Mouse (Mus musculus): ENCODE measurements at regions not wholly inside any gene's neighbourhood (a gene's known extent, or its start where the extent isn't known, plus 50 kb on each side); places are given as distances from the start of the nearest gene placed in this dataset.

DNA sequence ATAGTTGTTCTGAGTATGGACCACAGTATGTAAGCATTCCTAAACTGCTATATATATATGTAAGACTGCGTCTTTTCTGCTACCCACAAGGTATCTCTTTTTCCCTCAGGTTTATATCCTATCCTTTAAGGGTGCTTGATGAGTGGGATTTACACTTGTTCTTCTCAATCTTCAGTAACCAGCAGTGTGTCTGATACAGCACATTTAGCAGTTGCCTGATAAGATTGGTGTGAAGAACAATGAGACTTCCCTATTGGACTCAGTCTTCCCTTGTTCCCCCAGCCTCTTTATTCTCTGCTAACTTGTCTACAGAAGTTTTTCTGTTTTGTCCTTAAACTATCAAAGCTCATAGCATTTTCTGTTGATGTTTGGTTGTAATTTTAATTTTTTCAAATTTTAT lies 86.1 kb upstream of the St8sia4 start:
- peak overlapping the region; percentile 57; the same call in 1 of the 2 replicates for H3K4me2 ChIP-seq (ENCODE audit: insufficient read depth, low read depth, poor library complexity, severe bottlenecking)
- H3K27ac ChIP-seq (ENCODE audit: insufficient read depth, low read depth) = no peak overlapping the region
- dilution Hi-C loops (cut with MboI; ENCODE audit: extremely low pct_ligation_motif_present, extremely low pct_unique_long_range_greater_than_20kb, low sequenced_read_pairs) (no loop called here), in situ Hi-C loops (cut with MboI; ENCODE audit: low pct_ligation_motif_present, low pct_unique_long_range_greater_than_20kb, low sequenced_read_pairs) (loop anchor here (25.0 kb wide), 2 partner anchors 366 to 641 kb away; no protein-coding TSS in a partner anchor)
- no peaks in the 10 kb centered on the region for H3K27me3 ChIP-seq (replicated peaks)
- H3K9me3 ChIP-seq (replicated peaks; ENCODE audit: low read length) = no peaks in the 10 kb centered on the region
- no peaks in the 10 kb centered on the region for H3K79me2 ChIP-seq (replicated peaks; ENCODE audit: control insufficient read depth, extremely low read depth, insufficient read depth, poor library complexity, severe bottlenecking)
- TF ChIP-seq BHLHE40 (IDR thresholded peaks at IDR 0.05; ENCODE audit: low read depth, low read length) (no peak), MAFK (IDR thresholded peaks at IDR 0.05; ENCODE audit: insufficient replicate concordance, low read length) (no peak), GABPA (IDR thresholded peaks at IDR 0.05; ENCODE audit: insufficient replicate concordance, low read depth, low read length) (no peak), HCFC1 (IDR thresholded peaks at IDR 0.05; ENCODE audit: low read depth, low read length) (no peak), KAT2A (IDR thresholded peaks at IDR 0.05; ENCODE audit: insufficient replicate concordance, low read length) (no peak), MEF2A (IDR thresholded peaks at IDR 0.05; ENCODE audit: borderline replicate concordance, low read depth, low read length) (no peak), JUN (IDR thresholded peaks at IDR 0.05; ENCODE audit: insufficient read depth, low read depth, low read length) (no peak), ELF1 (IDR thresholded peaks at IDR 0.05; ENCODE audit: low read depth, low read length) (no peak), ZKSCAN1 (IDR thresholded peaks at IDR 0.05; ENCODE audit: borderline replicate concordance, low read depth, low read length) (no peak), POLR2AphosphoS2 (IDR thresholded peaks at IDR 0.05; ENCODE audit: low read depth, low read length) (no peak), EP300 (IDR thresholded peaks at IDR 0.05; ENCODE audit: low read length) (no peak), NELFE (IDR thresholded peaks at IDR 0.05; ENCODE audit: low read depth, low read length) (no peak), NRF1 (IDR thresholded peaks at IDR 0.05; ENCODE audit: low read depth, low read length) (no peak), CHD2 (IDR thresholded peaks at IDR 0.05; ENCODE audit: low read length) (no peak), ZMIZ1 (IDR thresholded peaks at IDR 0.05; ENCODE audit: low read depth, low read length) (no peak)
- H3K4me3 ChIP-seq (replicated peaks in 1 of 3; ENCODE audit: low read depth in 2 of 3, low read length in 2 of 3, poor library complexity in 1 of 3) = no peak overlapping the region
- H3K4me1 ChIP-seq (ENCODE audit: control insufficient read depth in 1 of 2, insufficient read depth in 2 of 2) = peaks cover 5 to 7% of the 10 kb centered on the region in 2 experiments; a peak in 2 of 4 replicates
- H3K9ac ChIP-seq (ENCODE audit: insufficient read depth, low read depth) = no peak overlapping the region
- H3K36me3 ChIP-seq (replicated peaks in 1 of 2; ENCODE audit: control insufficient read depth in 1 of 2, insufficient read depth in 1 of 2, low read length in 1 of 2) = no peaks in the 10 kb centered on the region
- DNase-seq (ENCODE audit: extremely low read depth) = no peak

DNA sequence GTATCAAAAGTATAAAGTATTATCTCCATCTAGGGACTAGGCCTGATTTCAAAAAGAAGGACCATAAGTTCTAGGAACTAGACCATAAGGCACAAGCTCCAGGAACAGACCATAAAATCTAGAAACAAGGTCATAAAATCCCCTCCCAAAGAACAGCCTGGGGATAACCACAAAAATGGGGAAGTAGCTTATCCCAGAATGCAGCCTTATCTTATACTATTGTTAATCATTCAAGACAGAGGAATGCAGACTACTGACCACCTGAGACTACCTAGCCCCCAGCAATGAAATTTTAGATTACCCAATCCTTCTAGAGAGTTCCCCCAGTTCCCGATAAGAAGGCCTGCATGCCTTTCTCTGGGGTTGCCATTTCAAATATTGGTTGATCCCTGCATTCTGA lies 81.6 kb upstream of the St8sia4 start:
- DNase-seq (ENCODE audit: extremely low read depth) = no peak
- H3K36me3 ChIP-seq (replicated peaks in 1 of 2; ENCODE audit: control insufficient read depth in 1 of 2, insufficient read depth in 1 of 2, low read length in 1 of 2) = no peaks in the 10 kb centered on the region
- H3K4me1 ChIP-seq (ENCODE audit: control insufficient read depth in 1 of 2, insufficient read depth in 2 of 2) = peaks cover under 1% of the 10 kb centered on the region in 2 experiments; a peak in 2 of 4 replicates
- in situ Hi-C loops (cut with MboI; ENCODE audit: low pct_ligation_motif_present, low pct_unique_long_range_greater_than_20kb, low sequenced_read_pairs) (no loop called here), dilution Hi-C loops (cut with MboI; ENCODE audit: extremely low pct_ligation_motif_present, extremely low pct_unique_long_range_greater_than_20kb, low sequenced_read_pairs) (no loop called here)
- H3K27ac ChIP-seq (ENCODE audit: insufficient read depth, low read depth) = no peak overlapping the region
- H3K4me3 ChIP-seq (replicated peaks in 1 of 3; ENCODE audit: low read depth in 2 of 3, low read length in 2 of 3, poor library complexity in 1 of 3) = no peak overlapping the region
- no peak overlapping the region for H3K9ac ChIP-seq (ENCODE audit: insufficient read depth, low read depth)
- H3K9me3 ChIP-seq (replicated peaks; ENCODE audit: low read length) = no peaks in the 10 kb centered on the region
- H3K4me2 ChIP-seq (ENCODE audit: insufficient read depth, low read depth, poor library complexity, severe bottlenecking) = no peak overlapping the region
- no peaks in the 10 kb centered on the region for H3K79me2 ChIP-seq (replicated peaks; ENCODE audit: control insufficient read depth, extremely low read depth, insufficient read depth, poor library complexity, severe bottlenecking)
- H3K27me3 ChIP-seq (replicated peaks) = no peaks in the 10 kb centered on the region
- TF ChIP-seq TCF12 (IDR thresholded peaks at IDR 0.05; ENCODE audit: low read depth, low read length) = no peak
- TF ChIP-seq USF1 (IDR thresholded peaks at IDR 0.05; ENCODE audit: low read depth, low read length) = no peak
- TF ChIP-seq ZC3H11A (IDR thresholded peaks at IDR 0.05; ENCODE audit: low read depth, low read length) = no peak
- TF ChIP-seq RCOR1 (conservative IDR thresholded peaks at IDR 0.05; ENCODE audit: low read depth, low read length) = no peak
- TF ChIP-seq SIN3A (IDR thresholded peaks at IDR 0.05; ENCODE audit: low read length) = no peak
- TF ChIP-seq EP300 (IDR thresholded peaks at IDR 0.05; ENCODE audit: low read length) = no peak
